Mouse (Mus musculus) liver, embryonic 14.5 days (tissue): ENCODE data around the gene Fut2.

ENCODE experiments used
- CTCF ChIP-seq: IDR thresholded peaks from 2 replicates; pipeline ENCODE4 v1.5.1; 2016; ENCODE audit warnings: antibody characterized with exemption, low read depth, control low read depth
- EP300 ChIP-seq: IDR thresholded peaks from 2 replicates; pipeline ENCODE4 v1.6.1; 2016; ENCODE audit warnings: antibody characterized with exemption, low read depth

DNA sequence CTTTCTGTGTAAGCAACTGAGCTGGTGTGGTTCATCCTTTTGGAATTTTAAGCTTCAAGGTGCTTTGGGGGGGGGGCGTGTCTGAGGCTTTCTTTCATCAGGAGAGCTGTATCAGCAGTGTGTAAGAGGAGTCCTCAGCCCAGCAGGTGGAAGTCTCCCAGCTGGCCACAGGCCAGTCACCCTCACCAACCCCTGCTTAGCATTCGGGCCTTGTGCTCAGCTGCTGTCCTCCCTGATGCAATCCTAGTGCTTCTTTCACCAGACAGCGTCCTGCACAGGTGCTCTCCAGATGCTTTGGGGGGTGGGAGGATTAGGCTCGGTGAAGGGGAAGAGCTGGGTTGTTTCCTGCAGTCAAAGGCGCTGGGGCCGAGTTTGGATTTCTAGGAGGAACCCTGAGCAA is 49.9 kb downstream of the Fut2 start:
- TF ChIP-seq CTCF (no peak), EP300 (no peak)
